Mouse (Mus musculus) MEL (cell line): ENCODE results near the gene Edc3. TPM values are rescaled to one million over a fixed set of nuclear protein-coding genes. Genes with fewer than 3 reads are reported as not detected.

Experiments
- DNase-seq: peaks from one replicate; pipeline ENCODE4 v3.0.0; 2011; ENCODE audit warnings: low read depth, low spot score
- H3K27ac ChIP-seq: 2 replicates; pipeline ENCODE4 v1.5.1; 2012; ENCODE audit warnings: low read depth, mild to moderate bottlenecking, control low read depth, low read length, moderate library complexity; ENCODE audit not compliant: control insufficient read depth
- H3K27me3 ChIP-seq, 2 experiments: fragments of 150-350 bp in 1 of 2; sonication (generic) in 1 of 2; 2 replicates each; pipeline ENCODE4 v1.6.1; 2012; ENCODE audit warnings: low read length in 2 of 2, mild to moderate bottlenecking in 2 of 2, improper control_type of control experiment in 1 of 2, moderate library complexity in 1 of 2; ENCODE audit not compliant: insufficient read depth in 2 of 2, control insufficient read depth in 1 of 2
- H3K36me3 ChIP-seq, 2 experiments: 2 replicates each; pipeline ENCODE4 v1.6.1; 2012 to 2014; ENCODE audit warnings: low read length in 2 of 2, improper control_type of control experiment in 1 of 2, inconsistent platforms in 1 of 2, mild to moderate bottlenecking in 1 of 2; ENCODE audit not compliant: insufficient read depth in 2 of 2, control insufficient read depth in 1 of 2
- H3K4me1 ChIP-seq, 2 experiments: fragments of 150-350 bp in 1 of 2; sonication (generic) in 1 of 2; 2 replicates each; pipeline ENCODE4 v1.6.1; 2012; ENCODE audit warnings: low read length in 2 of 2, improper control_type of control experiment in 1 of 2, mild to moderate bottlenecking in 1 of 2; ENCODE audit not compliant: insufficient read depth in 2 of 2, control insufficient read depth in 1 of 2
- H3K4me3 ChIP-seq, 2 experiments: fragments of 150-350 bp in 1 of 2; sonication (generic) in 1 of 2; 2 replicates each; pipeline ENCODE4 v1.5.1; 2012; ENCODE audit warnings: low read depth in 2 of 2, low read length in 2 of 2, mild to moderate bottlenecking in 2 of 2, moderate library complexity in 2 of 2, control low read depth in 1 of 2, improper control_type of control experiment in 1 of 2; ENCODE audit not compliant: control insufficient read depth in 1 of 2, insufficient read depth in 1 of 2
- H3K79me2 ChIP-seq: 2 replicates; pipeline ENCODE4 v1.6.1; 2012; ENCODE audit warnings: mild to moderate bottlenecking, low read length, moderate library complexity; ENCODE audit not compliant: control insufficient read depth, poor library complexity, insufficient read depth
- H3K9ac ChIP-seq: 2 replicates; pipeline ENCODE4 v1.6.1; 2012; ENCODE audit warnings: low read depth, mild to moderate bottlenecking, control low read depth, low read length, moderate library complexity; ENCODE audit not compliant: control insufficient read depth, poor library complexity, severe bottlenecking
- H3K9me3 ChIP-seq: fragments of 150-350 bp; sonication (generic); replicated peaks from 2 replicates; pipeline ENCODE4 v1.6.1; 2012; ENCODE audit warnings: mild to moderate bottlenecking, low read length, improper control_type of control experiment, moderate library complexity; ENCODE audit not compliant: insufficient read depth
- CHD2 ChIP-seq: IDR thresholded peaks from 2 replicates; pipeline ENCODE4 v1.6.1; 2011; ENCODE audit warnings: low read length, improper control_type of control experiment
- CTCF ChIP-seq, 3 experiments: IDR thresholded peaks in 2 of 3; conservative IDR thresholded peaks in 1 of 3; 2 replicates each; pipeline ENCODE4 v1.5.1; 2011 to 2012; ENCODE audit warnings: low read length in 3 of 3, low read depth in 2 of 3, mild to moderate bottlenecking in 2 of 3, improper control_type of control experiment in 1 of 3, inconsistent platforms in 1 of 3, mixed read lengths in 1 of 3, moderate library complexity in 1 of 3; ENCODE audit not compliant: control insufficient read depth in 1 of 3, insufficient read depth in 1 of 3, poor library complexity in 1 of 3, severe bottlenecking in 1 of 3
- E2F4 ChIP-seq: IDR thresholded peaks from 2 replicates; pipeline ENCODE4 v1.6.1; 2011; ENCODE audit warnings: low read depth, low read length, improper control_type of control experiment, borderline replicate concordance
- ELF1 ChIP-seq: IDR thresholded peaks from 2 replicates; pipeline ENCODE4 v1.6.1; 2014; ENCODE audit warnings: low read depth, mild to moderate bottlenecking, inconsistent platforms, low read length, improper control_type of control experiment, moderate library complexity
- EP300 ChIP-seq, 2 experiments: IDR thresholded peaks; 2 replicates each; pipeline ENCODE4 v1.6.1; 2011; ENCODE audit warnings: improper control_type of control experiment in 2 of 2, low read length in 2 of 2, low read depth in 1 of 2, mild to moderate bottlenecking in 1 of 2
- ETS1 ChIP-seq: IDR thresholded peaks from 2 replicates; pipeline ENCODE4 v1.6.1; 2012; ENCODE audit warnings: low read depth, mild to moderate bottlenecking, inconsistent platforms, low read length, improper control_type of control experiment, moderate library complexity
- GABPA ChIP-seq: IDR thresholded peaks from 2 replicates; pipeline ENCODE4 v1.6.1; 2012; ENCODE audit warnings: low read depth, mild to moderate bottlenecking, inconsistent platforms, low read length, improper control_type of control experiment, moderate library complexity
- GATA1 ChIP-seq: IDR thresholded peaks from 2 replicates; pipeline ENCODE4 v1.6.1; 2011; ENCODE audit warnings: low read depth, low read length, improper control_type of control experiment
- HCFC1 ChIP-seq: IDR thresholded peaks from 2 replicates; pipeline ENCODE4 v1.6.1; 2012; ENCODE audit warnings: low read depth, mild to moderate bottlenecking, inconsistent platforms, low read length, improper control_type of control experiment, moderate library complexity
- MAFK ChIP-seq: IDR thresholded peaks from 2 replicates; pipeline ENCODE4 v1.6.1; 2011; ENCODE audit warnings: low read depth, mild to moderate bottlenecking, low read length, improper control_type of control experiment, borderline replicate concordance
- MXI1 ChIP-seq: IDR thresholded peaks from 2 replicates; pipeline ENCODE4 v1.6.1; 2011; ENCODE audit warnings: mild to moderate bottlenecking, low read depth, low read length, improper control_type of control experiment
- MYB ChIP-seq: IDR thresholded peaks from 2 replicates; pipeline ENCODE4 v1.6.1; 2011; ENCODE audit warnings: mild to moderate bottlenecking, low read depth, low read length, improper control_type of control experiment
- NELFE ChIP-seq: IDR thresholded peaks from 2 replicates; pipeline ENCODE4 v1.6.1; 2011; ENCODE audit warnings: low read depth, low read length, improper control_type of control experiment
- NRF1 ChIP-seq: IDR thresholded peaks from 2 replicates; pipeline ENCODE4 v1.6.1; 2014; ENCODE audit warnings: low read depth, mild to moderate bottlenecking, inconsistent platforms, low read length, improper control_type of control experiment, moderate library complexity; ENCODE audit not compliant: poor library complexity, insufficient read depth, severe bottlenecking
- RAD21 ChIP-seq: IDR thresholded peaks from 2 replicates; pipeline ENCODE4 v1.6.1; 2011; ENCODE audit warnings: mild to moderate bottlenecking, low read depth, low read length, improper control_type of control experiment
- TBP ChIP-seq: IDR thresholded peaks from 2 replicates; pipeline ENCODE4 v1.8.0; 2011; ENCODE audit warnings: low read depth, low read length, improper control_type of control experiment
- ZC3H11A ChIP-seq: IDR thresholded peaks from 2 replicates; pipeline ENCODE4 v1.6.1; 2012; ENCODE audit warnings: low read depth, mild to moderate bottlenecking, inconsistent platforms, low read length, improper control_type of control experiment
- ZNF384 ChIP-seq: IDR thresholded peaks from 2 replicates; pipeline ENCODE4 v1.6.1; 2012; ENCODE audit warnings: low read depth, mild to moderate bottlenecking, inconsistent platforms, low read length, improper control_type of control experiment
- polyA plus RNA-seq, 2 experiments: library from polyadenylated mRNA; stranded (reverse) in 1 of 2; unstranded in 1 of 2; fragments of >175 nt in 1 of 2; fragments of >200 nt in 1 of 2; gene quantifications; 2 replicates each; pipeline versions ENCODE4 v1.2.1 to v1.2.4; 2012; ENCODE audit warnings: low replicate concordance in 2 of 2, low read depth in 1 of 2; ENCODE audit not compliant: insufficient read length in 2 of 2, insufficient read depth in 1 of 2, missing spikeins in 1 of 2
- total RNA-seq: library from RNA; depleted of rRNA; stranded (reverse); fragments of 300-350 nt; gene quantifications from 2 replicates; pipeline ENCODE4 v1.2.3, GENCODE M21; 2012

The Edc3 gene
- total and polyA plus RNA-seq, 3 experiments: 7.2 to 25.7 TPM; not detected in 1

- H3K4me1 ChIP-seq: no peaks in the 10 kb centered on the region
- TF ChIP-seq ELF1: no peak
- no peak for TF ChIP-seq MXI1
- TF ChIP-seq ZNF384: no peak
- no peak for TF ChIP-seq NRF1
- no peak for TF ChIP-seq MAFK
- TF ChIP-seq GATA1: no peak
- TF ChIP-seq CHD2: no peak
- no peak for TF ChIP-seq CTCF (IDR thresholded peaks at IDR 0.05 in 2 of 3, conservative IDR thresholded peaks at IDR 0.05 in 1 of 3; ENCODE audit: control insufficient read depth in 1 of 3, insufficient read depth in 1 of 3, low read depth in 2 of 3, low read length in 3 of 3, poor library complexity in 1 of 3, severe bottlenecking in 1 of 3)
- TF ChIP-seq TBP: no peak
- TF ChIP-seq ETS1: no peak
- no peak for TF ChIP-seq EP300 (IDR thresholded peaks at IDR 0.05; ENCODE audit: low read depth in 1 of 2, low read length in 2 of 2)
- TF ChIP-seq RAD21: no peak
- TF ChIP-seq E2F4: no peak
- no peak for TF ChIP-seq HCFC1
- TF ChIP-seq GABPA: no peak
- TF ChIP-seq MYB: no peak
- TF ChIP-seq, all 39 proteins: peak for 0
- Histone ChIP-seq H3K9ac (no peak overlapping the region), H3K27ac (no peak overlapping the region), H3K9me3 (no peaks in the 10 kb centered on the region), H3K79me2 (peaks cover 4% of the 10 kb centered on the region; the same call in 1 of the 2 replicates), H3K36me3 (peaks cover 0 to 34% of the 10 kb centered on the region in 2 experiments; a peak in 3 of 4 replicates), H3K4me3 (no peak overlapping the region), H3K27me3 (no peaks in the 10 kb centered on the region)
- no peak for DNase-seq
Observed at GRCm38 (mm10) chr9:57723796-57724195, 15.5 kb downstream of the Edc3 start.

DNA sequence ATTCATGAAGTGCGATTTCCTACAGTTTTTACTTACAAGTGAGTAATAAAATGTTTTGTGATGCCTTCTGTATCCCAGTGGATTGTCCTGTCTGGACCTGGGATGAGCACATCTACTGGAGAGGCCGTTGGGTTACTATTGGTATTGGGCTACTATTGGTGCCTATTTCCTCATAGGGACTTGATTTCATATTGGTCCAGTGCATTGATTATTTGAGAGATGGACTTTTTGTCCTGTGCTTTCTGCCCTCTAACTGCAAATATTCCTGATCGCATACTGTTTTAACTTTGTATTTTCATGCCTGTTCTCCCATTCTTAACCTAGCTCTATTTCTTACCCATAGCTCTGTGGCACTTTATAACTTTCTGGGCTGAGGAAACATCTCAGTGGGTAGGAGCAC is 16.4 kb downstream of the Edc3 start:
- Histone ChIP-seq H3K9me3 (no peaks in the 10 kb centered on the region), H3K79me2 (peaks cover 4% of the 10 kb centered on the region; the same call in 1 of the 2 replicates), H3K9ac (no peak overlapping the region), H3K4me3 (no peak overlapping the region), H3K27ac (no peak overlapping the region), H3K27me3 (no peaks in the 10 kb centered on the region), H3K4me1 (no peaks in the 10 kb centered on the region), H3K36me3 (peaks cover 0 to 30% of the 10 kb centered on the region in 2 experiments; a peak in 3 of 4 replicates)
- DNase-seq: no peak
- TF ChIP-seq ZC3H11A (no peak), NELFE (no peak), E2F4 (no peak), GABPA (no peak), MAFK (no peak)
